Mouse (Mus musculus) forebrain, embryonic 15.5 days (tissue): ENCODE results near the gene Nfib. TPM values are rescaled to one million over a fixed set of nuclear protein-coding genes. Genes with fewer than 3 reads are reported as not detected.

Source experiments
- ATAC-seq: fragments of 200-750 bp; cut with Nextera tagmentation; replicated peaks from 2 replicates; pipeline ENCODE4 v1.8.0; 2017; ENCODE audit warnings: mild to moderate bottlenecking, moderate TSS enrichment, moderate library complexity
- H3K27ac ChIP-seq: fragments of 300-500 bp; sonication (generic); replicated peaks from 2 replicates; pipeline ENCODE4 v1.5.1; 2015; ENCODE audit warnings: mild to moderate bottlenecking, inconsistent platforms
- H3K27me3 ChIP-seq: fragments of 300-500 bp; sonication (generic); 2 replicates; pipeline ENCODE4 v1.6.1; 2015; ENCODE audit warnings: inconsistent platforms
- H3K36me3 ChIP-seq: fragments of 300-500 bp; sonication (generic); 2 replicates; pipeline ENCODE4 v1.6.1; 2015; ENCODE audit warnings: mild to moderate bottlenecking, inconsistent platforms
- H3K4me1 ChIP-seq: fragments of 300-500 bp; sonication (generic); 2 replicates; pipeline ENCODE4 v1.6.1; 2015; ENCODE audit warnings: inconsistent platforms
- H3K4me2 ChIP-seq: fragments of 300-500 bp; sonication (generic); replicated peaks from 2 replicates; pipeline ENCODE4 v1.6.1; 2015; ENCODE audit warnings: mild to moderate bottlenecking, inconsistent platforms
- H3K4me3 ChIP-seq: fragments of 300-500 bp; sonication (generic); 2 replicates; pipeline ENCODE4 v1.5.1; 2015; ENCODE audit warnings: mild to moderate bottlenecking, inconsistent platforms
- H3K9ac ChIP-seq: fragments of 300-500 bp; sonication (generic); replicated peaks from 2 replicates; pipeline ENCODE4 v1.6.1; 2015; ENCODE audit warnings: mild to moderate bottlenecking, inconsistent platforms
- H3K9me3 ChIP-seq: fragments of 300-500 bp; sonication (generic); 2 replicates; pipeline ENCODE4 v1.6.1; 2016; ENCODE audit warnings: inconsistent platforms
- whole genome bisulfite sequencing: fragments of 180-500 bp; shearing (Covaris S2); methylation state at CpG from one replicate; pipeline ENCODE4 v1.1.7; 2015; ENCODE audit warnings: mixed read lengths; 5-methylcytosine and 5-hydroxymethylcytosine counted together
- polyA plus RNA-seq: library from polyadenylated mRNA; unstranded; fragments of >200 nt; fragmentation: Nextera tagmentation; extraction: Ambion mirVana; gene quantifications from 2 replicates; pipeline ENCODE4 v1.2.1, GENCODE M21; 2015

The Nfib gene
- polyA plus RNA-seq, 1 experiment from 2014 or later: 282 TPM

GRCm38 (mm10) chr4:82364696-82365385, 340.7 kb downstream of the Nfib start:
- WGBS: 88% methylated on average over 4 of the region's 4 CpGs
- Histone ChIP-seq H3K9me3 (no peaks in the 10 kb centered on the region), H3K4me1 (peaks cover 62% of the 10 kb centered on the region), H3K4me3 (no peak overlapping the region), H3K27ac (0 out of 2 replicates have a peak overlapping the region, but pooled peaks have one; percentile 15), H3K27me3 (no peaks in the 10 kb centered on the region), H3K4me2 (no peak overlapping the region), H3K36me3 (no peaks in the 10 kb centered on the region), H3K9ac (no peak overlapping the region)
- no peak for ATAC-seq

GRCm38 (mm10) chr4:82363951-82364350, 341.6 kb downstream of the Nfib start:
- Histone ChIP-seq H3K27ac (peak overlapping the region; percentile 17; the same call in 1 of the 2 replicates), H3K4me3 (no peak overlapping the region), H3K9ac (no peak overlapping the region), H3K4me1 (peaks cover 61% of the 10 kb centered on the region), H3K27me3 (no peaks in the 10 kb centered on the region), H3K4me2 (no peak overlapping the region), H3K9me3 (no peaks in the 10 kb centered on the region), H3K36me3 (0 out of 2 replicates have a peak, but pooled peaks cover 3% of the 10 kb centered on the region)
- WGBS: 69% methylated on average over 6 of the region's 6 CpGs
- no peak for ATAC-seq

GRCm38 (mm10) chr4:82362294-82362693, 343.3 kb downstream of the Nfib start:
- Histone ChIP-seq H3K4me1 (peaks cover 51% of the 10 kb centered on the region), H3K4me3 (no peak overlapping the region), H3K4me2 (no peak overlapping the region), H3K27ac (no peak overlapping the region), H3K9me3 (no peaks in the 10 kb centered on the region), H3K36me3 (peaks cover 10% of the 10 kb centered on the region; the same call in 1 of the 2 replicates), H3K9ac (no peak overlapping the region), H3K27me3 (no peaks in the 10 kb centered on the region)
- no peak for ATAC-seq
- 65% methylated on average over 3 of the region's 3 CpGs for WGBS

GRCm38 (mm10) chr4:82360081-82360511, 345.5 kb downstream of the Nfib start:
- ATAC-seq: peak; percentile 26; the same call in 1 of the 2 replicates
- no peak overlapping the region for H3K4me3 ChIP-seq
- 11% methylated on average over 4 of the region's 4 CpGs for WGBS
- no peak overlapping the region for H3K9ac ChIP-seq
- peaks cover 42% of the 10 kb centered on the region for H3K4me1 ChIP-seq
- H3K27ac ChIP-seq: peak overlapping the region; percentile 42
- H3K36me3 ChIP-seq: peaks cover 10% of the 10 kb centered on the region; the same call in 1 of the 2 replicates
- H3K9me3 ChIP-seq: no peaks in the 10 kb centered on the region
- no peaks in the 10 kb centered on the region for H3K27me3 ChIP-seq
- no peak overlapping the region for H3K4me2 ChIP-seq

- no peak for ATAC-seq
- no peak overlapping the region for H3K4me3 ChIP-seq
- H3K9ac ChIP-seq: no peak overlapping the region
- no peak overlapping the region for H3K4me2 ChIP-seq
- WGBS: 87% methylated on average over 3 of the region's 3 CpGs
- peaks cover 10% of the 10 kb centered on the region; the same call in 1 of the 2 replicates for H3K36me3 ChIP-seq
- H3K9me3 ChIP-seq: no peaks in the 10 kb centered on the region
- H3K27me3 ChIP-seq: no peaks in the 10 kb centered on the region
- no peak overlapping the region; the same call in 1 of the 2 replicates for H3K27ac ChIP-seq
- peaks cover 40% of the 10 kb centered on the region for H3K4me1 ChIP-seq
These were observed 346.4 kb downstream of the Nfib start for GRCm38 (mm10) chr4:82359110-82359509.

GRCm38 (mm10) chr4:82349006-82349405, 356.5 kb downstream of the Nfib start:
- Histone ChIP-seq H3K4me2 (no peak overlapping the region), H3K4me3 (no peak overlapping the region), H3K27ac (0 out of 2 replicates have a peak overlapping the region, but pooled peaks have one; percentile 19), H3K27me3 (no peaks in the 10 kb centered on the region), H3K9ac (no peak overlapping the region), H3K4me1 (peaks cover 27% of the 10 kb centered on the region), H3K36me3 (peaks cover 14% of the 10 kb centered on the region), H3K9me3 (no peaks in the 10 kb centered on the region)
- no peak for ATAC-seq
- WGBS: 94% methylated on average over 1 of the region's 1 CpGs

GRCm38 (mm10) chr4:82344787-82345186, 360.8 kb downstream of the Nfib start:
- 7% methylated on average over 4 of the region's 4 CpGs for WGBS
- no peaks in the 10 kb centered on the region for H3K27me3 ChIP-seq
- no peak overlapping the region for H3K4me3 ChIP-seq
- H3K4me1 ChIP-seq: peaks cover 47% of the 10 kb centered on the region
- 0 out of 2 replicates have a peak overlapping the region, but pooled peaks have one; percentile 13 for H3K9ac ChIP-seq
- H3K36me3 ChIP-seq: peaks cover 8% of the 10 kb centered on the region
- no peaks in the 10 kb centered on the region for H3K9me3 ChIP-seq
- no peak overlapping the region for H3K4me2 ChIP-seq
- H3K27ac ChIP-seq: peak overlapping the region; percentile 70
- ATAC-seq: peak; percentile 81

- Histone ChIP-seq H3K4me1 (peaks cover 53% of the 10 kb centered on the region), H3K27ac (peak overlapping the region; percentile 70)
- ATAC-seq: peak; percentile 46; the same call in 1 of the 2 replicates
These were observed 361.3 kb downstream of the Nfib start for GRCm38 (mm10) chr4:82344224-82344623.

GRCm38 (mm10) chr4:82338930-82339329, 366.6 kb downstream of the Nfib start:
- Histone ChIP-seq H3K36me3 (no peaks in the 10 kb centered on the region), H3K4me1 (peaks cover 59% of the 10 kb centered on the region), H3K27ac (peak overlapping the region; percentile 44; the same call in 1 of the 2 replicates), H3K9ac (no peak overlapping the region), H3K9me3 (no peaks in the 10 kb centered on the region), H3K4me3 (no peak overlapping the region), H3K27me3 (no peaks in the 10 kb centered on the region), H3K4me2 (no peak overlapping the region)
- ATAC-seq: no peak
- 71% methylated on average over 6 of the region's 6 CpGs for WGBS

More at GRCm38 (mm10) chr4:82344224-82344623, 361.3 kb downstream of the Nfib start:
- Histone ChIP-seq H3K4me2 (no peak overlapping the region), H3K9me3 (no peaks in the 10 kb centered on the region), H3K9ac (no peak overlapping the region), H3K36me3 (peaks cover 6% of the 10 kb centered on the region), H3K27me3 (no peaks in the 10 kb centered on the region), H3K4me3 (no peak overlapping the region)
- 15% methylated on average over 6 of the region's 6 CpGs for WGBS

- 52% methylated on average over 3 of the region's 3 CpGs for WGBS
- no peaks in the 10 kb centered on the region for H3K27me3 ChIP-seq
- H3K4me1 ChIP-seq: peaks cover 55% of the 10 kb centered on the region
- H3K27ac ChIP-seq: peak overlapping the region; percentile 44; the same call in 1 of the 2 replicates
- H3K9ac ChIP-seq: no peak overlapping the region
- no peaks in the 10 kb centered on the region for H3K36me3 ChIP-seq
- no peak overlapping the region for H3K4me2 ChIP-seq
- H3K4me3 ChIP-seq: no peak overlapping the region
- no peak for ATAC-seq
- no peaks in the 10 kb centered on the region for H3K9me3 ChIP-seq
These were observed 367.1 kb downstream of the Nfib start for GRCm38 (mm10) chr4:82338481-82338880.

- Histone ChIP-seq H3K4me2 (no peak overlapping the region), H3K4me3 (no peak overlapping the region), H3K9ac (no peak overlapping the region), H3K27ac (peak overlapping the region; percentile 68), H3K4me1 (peaks cover 53% of the 10 kb centered on the region), H3K36me3 (no peaks in the 10 kb centered on the region), H3K27me3 (no peaks in the 10 kb centered on the region), H3K9me3 (no peaks in the 10 kb centered on the region)
- peak; percentile 73 for ATAC-seq
- WGBS: 27% methylated on average over 11 of the region's 11 CpGs
These were observed 368.6 kb downstream of the Nfib start for GRCm38 (mm10) chr4:82336951-82337381.

GRCm38 (mm10) chr4:82335266-82335865, 370.2 kb downstream of the Nfib start:
- H3K4me3 ChIP-seq: no peak overlapping the region
- no peak overlapping the region for H3K27ac ChIP-seq
- WGBS: 35% methylated on average over 4 of the region's 4 CpGs
- ATAC-seq: no peak
- no peak overlapping the region for H3K4me2 ChIP-seq
- H3K9me3 ChIP-seq: no peaks in the 10 kb centered on the region
- H3K9ac ChIP-seq: no peak overlapping the region
- H3K27me3 ChIP-seq: no peaks in the 10 kb centered on the region
- peaks cover 45% of the 10 kb centered on the region for H3K4me1 ChIP-seq
- peaks cover 5% of the 10 kb centered on the region; the same call in 1 of the 2 replicates for H3K36me3 ChIP-seq
